Mouse (Mus musculus): ENCODE measurements around the gene Slc35f1. TPM values are rescaled to one million over a fixed set of nuclear protein-coding genes. Genes with fewer than 3 reads are reported as not detected.

Slc35f1 gene
- polyA plus RNA-seq, 1 experiment from 2014 or later, result 10.8 TPM

- peak; percentile 51; the same call in 1 of the 2 replicates for ATAC-seq (ENCODE audit: low FRiP score)
- Histone ChIP-seq H3K4me2 (replicated peaks; ENCODE audit: low read depth, low read length) (no peak overlapping the region), H3K4me1 (replicated peaks; ENCODE audit: control insufficient read depth, insufficient read depth, low read length) (no peaks in the 10 kb centered on the region), H3K4me3 (ENCODE audit: low read depth, low read length) (no peak overlapping the region), H3K9ac (ENCODE audit: low read depth, low read length) (no peak overlapping the region), H3K27me3 (ENCODE audit: control insufficient read depth, insufficient read depth, low read length) (no peaks in the 10 kb centered on the region), H3K36me3 (ENCODE audit: control insufficient read depth, insufficient read depth, low read length) (no peaks in the 10 kb centered on the region), H3K27ac (ENCODE audit: low read depth, low read length) (no peak overlapping the region), H3K9me3 (ENCODE audit: control insufficient read depth, low read length) (no peaks in the 10 kb centered on the region)
- DNase-seq (ENCODE audit: low spot score), result peak; percentile 68
- WGBS, result 36% methylated on average over 4 of the region's 4 CpGs
Observed at GRCm38 (mm10) chr10:52758589-52758988, 68.3 kb downstream of the Slc35f1 start.

DNA sequence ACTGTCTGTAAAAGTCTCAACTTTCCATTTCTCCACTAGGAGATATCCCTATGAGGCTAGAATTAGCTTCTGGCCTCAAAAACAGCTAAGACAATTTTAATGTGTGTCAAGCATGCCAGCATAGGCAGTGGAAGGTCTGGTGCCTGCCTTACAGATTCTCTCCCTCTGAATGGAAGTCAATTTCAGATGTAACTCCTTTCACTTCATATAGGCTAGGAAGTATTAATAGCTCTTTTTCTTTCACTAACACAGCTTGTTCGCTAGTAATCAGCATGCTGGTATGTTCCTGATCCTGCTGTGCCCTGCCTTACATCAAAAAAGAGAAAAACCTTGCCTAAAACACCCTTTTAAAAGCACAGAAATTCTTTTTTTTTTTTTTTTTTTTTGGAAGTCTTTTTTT is 70.2 kb downstream of the Slc35f1 start:
- Histone ChIP-seq H3K4me1 (replicated peaks; ENCODE audit: control insufficient read depth, insufficient read depth, low read length) (no peaks in the 10 kb centered on the region), H3K9me3 (ENCODE audit: control insufficient read depth, low read length) (no peaks in the 10 kb centered on the region), H3K27ac (ENCODE audit: low read depth, low read length) (no peak overlapping the region), H3K9ac (ENCODE audit: low read depth, low read length) (no peak overlapping the region), H3K36me3 (ENCODE audit: control insufficient read depth, insufficient read depth, low read length) (no peaks in the 10 kb centered on the region), H3K27me3 (ENCODE audit: control insufficient read depth, insufficient read depth, low read length) (no peaks in the 10 kb centered on the region), H3K4me2 (replicated peaks; ENCODE audit: low read depth, low read length) (no peak overlapping the region), H3K4me3 (ENCODE audit: low read depth, low read length) (no peak overlapping the region)
- 96% methylated on average over 1 of the region's 1 CpGs for WGBS
- DNase-seq (ENCODE audit: low spot score) (no peak), ATAC-seq (ENCODE audit: low FRiP score) (no peak)

DNA sequence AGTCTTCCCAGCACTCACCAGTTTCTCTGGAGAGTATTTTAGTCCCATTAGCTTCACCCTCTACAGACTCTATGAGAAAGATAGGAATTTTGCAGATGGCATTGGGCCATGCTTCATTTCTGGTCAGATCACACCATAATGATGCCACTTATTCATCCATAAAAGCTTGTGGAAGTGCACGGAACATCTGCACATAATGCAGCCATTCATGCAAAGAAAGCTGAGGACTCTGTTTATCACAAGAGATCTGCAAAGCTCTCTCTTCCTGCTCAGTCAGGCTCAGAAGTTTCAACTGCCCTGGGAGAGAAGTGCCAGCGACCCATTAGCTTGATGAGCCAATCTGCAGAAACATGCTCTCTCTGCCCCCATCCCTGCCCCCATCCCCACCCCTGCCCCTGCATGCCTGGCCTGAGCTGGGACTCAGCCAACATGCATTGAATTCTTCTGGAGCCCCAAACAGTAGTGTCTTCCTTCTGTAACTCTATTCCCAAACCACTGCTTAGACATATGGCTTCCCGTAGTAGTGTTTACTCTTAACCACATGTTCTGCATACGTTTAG is 89.7 kb downstream of the Slc35f1 start:
- 65% methylated on average over 4 of the region's 4 CpGs for WGBS

DNA sequence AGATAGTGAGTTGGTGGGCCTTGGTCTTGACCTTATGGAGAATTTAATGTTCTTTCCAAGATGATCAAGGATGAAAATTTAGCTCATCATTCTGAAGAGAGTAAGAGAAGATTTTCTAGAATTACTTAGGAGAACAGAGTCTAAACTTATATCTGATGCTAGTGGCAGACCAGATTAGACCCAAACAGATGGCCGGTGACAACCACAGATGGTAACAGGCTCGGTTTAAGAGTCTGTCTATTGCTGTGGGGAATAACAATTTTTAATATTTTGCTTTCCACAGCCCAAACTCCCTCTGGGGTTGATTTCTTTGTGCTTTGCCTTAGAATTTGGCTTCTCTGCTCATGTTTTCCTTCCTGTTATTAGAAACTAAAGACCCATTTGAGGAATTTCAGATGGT is 96.7 kb downstream of the Slc35f1 start:
- Histone ChIP-seq H3K27me3 (ENCODE audit: control insufficient read depth, insufficient read depth, low read length) (no peaks in the 10 kb centered on the region), H3K4me3 (ENCODE audit: low read depth, low read length) (no peak overlapping the region), H3K4me1 (replicated peaks; ENCODE audit: control insufficient read depth, insufficient read depth, low read length) (no peaks in the 10 kb centered on the region), H3K4me2 (replicated peaks; ENCODE audit: low read depth, low read length) (no peak overlapping the region), H3K9ac (ENCODE audit: low read depth, low read length) (no peak overlapping the region), H3K9me3 (ENCODE audit: control insufficient read depth, low read length) (no peaks in the 10 kb centered on the region), H3K36me3 (ENCODE audit: control insufficient read depth, insufficient read depth, low read length) (no peaks in the 10 kb centered on the region), H3K27ac (ENCODE audit: low read depth, low read length) (no peak overlapping the region)
- DNase-seq (ENCODE audit: low spot score) (no peak), ATAC-seq (ENCODE audit: low FRiP score) (no peak)
- 88% methylated on average over 2 of the region's 2 CpGs for WGBS

More for the DNA sequence above, 89.7 kb downstream of the Slc35f1 start:
- H3K4me2 ChIP-seq (replicated peaks; ENCODE audit: low read depth, low read length), result no peak overlapping the region
- H3K4me1 ChIP-seq (replicated peaks; ENCODE audit: control insufficient read depth, insufficient read depth, low read length), result no peaks in the 10 kb centered on the region
- H3K9ac ChIP-seq (ENCODE audit: low read depth, low read length), result no peak overlapping the region
- no peak overlapping the region for H3K4me3 ChIP-seq (ENCODE audit: low read depth, low read length)
- ATAC-seq (ENCODE audit: low FRiP score) (no peak), DNase-seq (ENCODE audit: low spot score) (no peak)
- H3K9me3 ChIP-seq (ENCODE audit: control insufficient read depth, low read length), result no peaks in the 10 kb centered on the region
- H3K27ac ChIP-seq (ENCODE audit: low read depth, low read length), result no peak overlapping the region
- H3K36me3 ChIP-seq (ENCODE audit: control insufficient read depth, insufficient read depth, low read length), result no peaks in the 10 kb centered on the region
- H3K27me3 ChIP-seq (ENCODE audit: control insufficient read depth, insufficient read depth, low read length), result no peaks in the 10 kb centered on the region

GRCm38 (mm10) chr10:52791560-52791959 is 101.2 kb downstream of the Slc35f1 start:
- Histone ChIP-seq H3K9ac (ENCODE audit: low read depth, low read length) (no peak overlapping the region), H3K36me3 (ENCODE audit: control insufficient read depth, insufficient read depth, low read length) (no peaks in the 10 kb centered on the region), H3K27ac (ENCODE audit: low read depth, low read length) (no peak overlapping the region), H3K9me3 (ENCODE audit: control insufficient read depth, low read length) (no peaks in the 10 kb centered on the region), H3K4me3 (ENCODE audit: low read depth, low read length) (no peak overlapping the region), H3K4me2 (replicated peaks; ENCODE audit: low read depth, low read length) (no peak overlapping the region), H3K27me3 (ENCODE audit: control insufficient read depth, insufficient read depth, low read length) (no peaks in the 10 kb centered on the region), H3K4me1 (replicated peaks; ENCODE audit: control insufficient read depth, insufficient read depth, low read length) (no peaks in the 10 kb centered on the region)
- WGBS, result 68% methylated on average over 6 of the region's 6 CpGs
- no peak for ATAC-seq (ENCODE audit: low FRiP score)
- DNase-seq (ENCODE audit: low spot score), result peak; percentile 7

DNA sequence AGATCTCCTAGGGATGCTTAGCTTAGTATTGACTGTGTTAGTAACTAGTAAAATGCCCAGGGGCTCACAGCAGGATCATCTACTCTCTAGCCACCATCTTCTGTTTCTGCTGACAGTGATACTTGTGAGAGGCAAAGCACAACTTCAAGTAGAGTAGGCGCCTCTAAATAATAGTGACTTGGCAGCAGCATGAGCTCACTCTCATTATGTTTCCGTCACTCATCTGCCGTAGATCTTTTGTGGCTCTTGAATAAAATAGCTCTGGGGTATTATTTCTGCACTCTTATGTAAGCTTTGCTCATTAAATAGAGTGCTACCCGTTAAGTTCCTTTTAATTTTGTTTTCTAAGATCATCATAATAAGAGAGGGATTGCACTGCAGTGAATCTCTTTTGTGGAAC is 107.1 kb downstream of the Slc35f1 start:
- Histone ChIP-seq H3K36me3 (ENCODE audit: control insufficient read depth, insufficient read depth, low read length) (no peaks in the 10 kb centered on the region), H3K9me3 (ENCODE audit: control insufficient read depth, low read length) (no peaks in the 10 kb centered on the region), H3K9ac (ENCODE audit: low read depth, low read length) (no peak overlapping the region), H3K4me1 (replicated peaks; ENCODE audit: control insufficient read depth, insufficient read depth, low read length) (no peaks in the 10 kb centered on the region), H3K4me3 (ENCODE audit: low read depth, low read length) (no peak overlapping the region), H3K27me3 (ENCODE audit: control insufficient read depth, insufficient read depth, low read length) (no peaks in the 10 kb centered on the region), H3K4me2 (replicated peaks; ENCODE audit: low read depth, low read length) (no peak overlapping the region), H3K27ac (ENCODE audit: low read depth, low read length) (no peak overlapping the region)
- WGBS, result 43% methylated on average over 4 of the region's 4 CpGs
- no peak for ATAC-seq (ENCODE audit: low FRiP score)
- DNase-seq (ENCODE audit: low spot score), result no peak

DNA sequence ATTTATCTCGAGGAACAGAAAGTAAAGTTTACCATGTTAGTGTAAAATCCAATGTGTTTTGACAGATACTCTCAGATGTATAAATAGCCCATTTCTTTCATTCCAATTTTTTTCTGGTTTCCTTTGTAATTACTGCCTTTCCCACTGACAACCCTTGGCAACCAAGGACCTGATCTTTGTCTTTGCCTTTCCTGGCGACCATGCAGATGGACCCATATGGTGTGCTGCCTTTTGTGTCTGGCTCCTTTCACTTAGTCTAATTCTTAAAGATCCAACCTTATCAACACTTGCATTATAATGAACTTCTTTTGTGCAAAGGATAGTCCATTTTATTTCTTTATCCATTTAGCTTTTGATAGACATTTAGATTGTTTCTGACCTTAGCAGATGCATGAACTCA is 117.5 kb downstream of the Slc35f1 start:
- no peaks in the 10 kb centered on the region for H3K27me3 ChIP-seq (ENCODE audit: control insufficient read depth, insufficient read depth, low read length)
- no peak overlapping the region for H3K9ac ChIP-seq (ENCODE audit: low read depth, low read length)
- H3K27ac ChIP-seq (ENCODE audit: low read depth, low read length), result no peak overlapping the region
- H3K36me3 ChIP-seq (ENCODE audit: control insufficient read depth, insufficient read depth, low read length), result no peaks in the 10 kb centered on the region
- no peak overlapping the region for H3K4me3 ChIP-seq (ENCODE audit: low read depth, low read length)
- H3K9me3 ChIP-seq (ENCODE audit: control insufficient read depth, low read length), result no peaks in the 10 kb centered on the region
- DNase-seq (ENCODE audit: low spot score), result no peak
- ATAC-seq (ENCODE audit: low FRiP score), result no peak
- WGBS, result 40% methylated on average over 2 of the region's 2 CpGs
- H3K4me2 ChIP-seq (replicated peaks; ENCODE audit: low read depth, low read length), result no peak overlapping the region
- H3K4me1 ChIP-seq (replicated peaks; ENCODE audit: control insufficient read depth, insufficient read depth, low read length), result no peaks in the 10 kb centered on the region

GRCm38 (mm10) chr10:52812861-52813260 is 122.5 kb downstream of the Slc35f1 start:
- Histone ChIP-seq H3K27ac (ENCODE audit: low read depth, low read length) (no peak overlapping the region), H3K9ac (ENCODE audit: low read depth, low read length) (no peak overlapping the region), H3K4me1 (replicated peaks; ENCODE audit: control insufficient read depth, insufficient read depth, low read length) (no peaks in the 10 kb centered on the region), H3K4me2 (replicated peaks; ENCODE audit: low read depth, low read length) (no peak overlapping the region), H3K36me3 (ENCODE audit: control insufficient read depth, insufficient read depth, low read length) (no peaks in the 10 kb centered on the region), H3K4me3 (ENCODE audit: low read depth, low read length) (no peak overlapping the region), H3K27me3 (ENCODE audit: control insufficient read depth, insufficient read depth, low read length) (no peaks in the 10 kb centered on the region), H3K9me3 (ENCODE audit: control insufficient read depth, low read length) (no peaks in the 10 kb centered on the region)
- DNase-seq (ENCODE audit: low spot score), result no peak
- no peak for ATAC-seq (ENCODE audit: low FRiP score)
- 96% methylated on average over 4 of the region's 4 CpGs for WGBS

GRCm38 (mm10) chr10:52814358-52814757 is 124.0 kb downstream of the Slc35f1 start:
- no peak overlapping the region for H3K9ac ChIP-seq (ENCODE audit: low read depth, low read length)
- ATAC-seq (ENCODE audit: low FRiP score), result no peak
- WGBS, result 94% methylated on average over 5 of the region's 5 CpGs
- no peak overlapping the region for H3K4me3 ChIP-seq (ENCODE audit: low read depth, low read length)
- no peaks in the 10 kb centered on the region for H3K9me3 ChIP-seq (ENCODE audit: control insufficient read depth, low read length)
- no peak overlapping the region for H3K27ac ChIP-seq (ENCODE audit: low read depth, low read length)
- H3K4me2 ChIP-seq (replicated peaks; ENCODE audit: low read depth, low read length), result no peak overlapping the region
- no peaks in the 10 kb centered on the region for H3K27me3 ChIP-seq (ENCODE audit: control insufficient read depth, insufficient read depth, low read length)
- H3K36me3 ChIP-seq (ENCODE audit: control insufficient read depth, insufficient read depth, low read length), result no peaks in the 10 kb centered on the region
- DNase-seq (ENCODE audit: low spot score), result no peak
- no peaks in the 10 kb centered on the region for H3K4me1 ChIP-seq (replicated peaks; ENCODE audit: control insufficient read depth, insufficient read depth, low read length)
